Comparison of ENCODE assay signal across 8 mouse cellular contexts in genomic region chr5:134440098-134440497, GRCm38 (mm10). TPM values are rescaled to one million over a fixed set of nuclear protein-coding genes. Genes with fewer than 3 reads are reported as not detected.
DNase-seq lines count a peak whose midpoint lies in the region; TF ChIP-seq lines count a peak whose summit lies in the region.
"Had no signal": no experiment of that assay in that cellular context is flagged by ENCODE, and none has a peak within 500 bp of the region (broad histone marks: within the 10 kb centered on the region; RNA-seq: fewer than 3 reads in every experiment).

No protein-coding gene starts in this region.

- TF ChIP-seq EP300 in heart, adult 2 months (IDR thresholded peaks at IDR 0.05; ENCODE audit: insufficient read depth, low read depth, low read length), result no peak

- no peak overlapping the region for H3K9ac ChIP-seq in heart, adult 2 months (ENCODE audit: low read depth, low read length)
- H3K9ac ChIP-seq: limb, embryonic 12.5 days had no signal

- H3K36me3 ChIP-seq in heart, adult 2 months (ENCODE audit: control insufficient read depth, insufficient read depth, low read length), result no peaks in the 10 kb centered on the region
- H3K36me3 ChIP-seq in hindbrain, embryonic 10.5 days, result peaks cover 87% of the 10 kb centered on the region

- H3K4me1 ChIP-seq in heart, adult 2 months (ENCODE audit: control insufficient read depth, insufficient read depth, low read length), result peaks cover 19% of the 10 kb centered on the region
- H3K4me1 ChIP-seq in hindbrain, embryonic 10.5 days (replicated peaks), result peaks cover 25% of the 10 kb centered on the region

- H3K79me2 ChIP-seq in heart, adult 2 months (replicated peaks; ENCODE audit: control insufficient read depth, insufficient read depth, low read length), result peaks cover 2% of the 10 kb centered on the region; the same call in 1 of the 2 replicates

- DNase-seq in 416B (ENCODE audit: low read depth) (peak; percentile 19), MN1 (ENCODE audit: low spot score) (peak; percentile 97)
- DNase-seq in heart, adult 2 months, result peak; percentile 62
- DNase-seq in kidney, postnatal 25 days, result peak; percentile 65 to 74
- no peak for DNase-seq in left cerebral cortex, adult 18-20 months (ENCODE audit: low spot score in 2 of 2)
- DNase-seq in left cerebral cortex, postnatal 36 days (ENCODE audit: low spot score in 2 of 2), result no peak
- DNase-seq in hindbrain, embryonic 10.5 days (ENCODE audit: low spot score), result no peak

- 22% methylated on average over 12 of the region's 12 CpGs for WGBS in heart, adult 2 months
- 91% methylated on average over 12 of the region's 12 CpGs for WGBS in hindbrain, embryonic 10.5 days

- no peaks in the 10 kb centered on the region for H3K27me3 ChIP-seq in heart, adult 2 months (ENCODE audit: control insufficient read depth, insufficient read depth, low read length)
- H3K27me3 ChIP-seq in hindbrain, embryonic 10.5 days (ENCODE audit: insufficient read depth, poor library complexity, severe bottlenecking), result no peaks in the 10 kb centered on the region
- H3K27me3 ChIP-seq: limb, embryonic 12.5 days had no signal

- no peak for TF ChIP-seq POLR2A in heart, adult 2 months (IDR thresholded peaks at IDR 0.05; ENCODE audit: insufficient read depth, low read depth, low read length)

- peaks cover 25% of the 10 kb centered on the region for H3K9me3 ChIP-seq in hindbrain, embryonic 10.5 days

- no peak overlapping the region for H3K4me3 ChIP-seq in heart, adult 2 months
- no peak overlapping the region for H3K4me3 ChIP-seq in hindbrain, embryonic 10.5 days
- H3K4me3 ChIP-seq: limb, embryonic 12.5 days had no signal

- H3K27ac ChIP-seq in heart, adult 2 months, result no peak overlapping the region; the same call in 1 of the 2 replicates
- no peak overlapping the region for H3K27ac ChIP-seq in hindbrain, embryonic 10.5 days
- H3K27ac ChIP-seq: limb, embryonic 12.5 days had no signal

- TF ChIP-seq CTCF in heart, adult 2 months (IDR thresholded peaks at IDR 0.05), result no peak

- intact Hi-C loops in heart, adult 2 months (cut with DNase I), result no loop called here
- intact Hi-C loops in left cerebral cortex, postnatal 36 days (cut with DNase I), result no loop called here

RNA-seq across cellular contexts. Expression of gene Gtf2ird1, which starts 16.4 kb away (rescaled TPM):
- 10 to 100 TPM; 23.8 to 26.4 TPM for total RNA-seq in heart, adult 2 months (2021)
- polyA plus RNA-seq in heart, adult 2 months (2012; rRNA removed), result 13.4 and 18.0 TPM in 2 replicates
- total RNA-seq in left cerebral cortex, adult 18-20 months (2021), result 10 to 100 TPM; 37.4 to 56.6 TPM
- 10 to 100 TPM; 38.5 to 57.8 TPM for total RNA-seq in left cerebral cortex, postnatal 36 days (2021)
- polyA plus RNA-seq in hindbrain, embryonic 10.5 days (2016; fragmentation: Nextera tagmentation; extraction: Ambion mirVana), result 84.8 and 91.6 TPM in 2 replicates

Comparison
In these comparisons a context has a peak if more than half of its experiments do, and no peak if none do; other contexts are left out.
1. DNase-seq: peak in 416B (single experiment), MN1 (single experiment), heart, adult 2 months (2 of 2) and kidney, postnatal 25 days (2 of 2); none in left cerebral cortex, adult 18-20 months (0 of 2), left cerebral cortex, postnatal 36 days (0 of 2) and hindbrain, embryonic 10.5 days (single experiment).